Mouse (Mus musculus): ENCODE results near the gene Cnrip1. TPM values are rescaled to one million over a fixed set of nuclear protein-coding genes. Genes with fewer than 3 reads are reported as not detected.

Gene Cnrip1
- polyA plus RNA-seq, 1 experiment from 2014 or later = 19.6 TPM

DNA sequence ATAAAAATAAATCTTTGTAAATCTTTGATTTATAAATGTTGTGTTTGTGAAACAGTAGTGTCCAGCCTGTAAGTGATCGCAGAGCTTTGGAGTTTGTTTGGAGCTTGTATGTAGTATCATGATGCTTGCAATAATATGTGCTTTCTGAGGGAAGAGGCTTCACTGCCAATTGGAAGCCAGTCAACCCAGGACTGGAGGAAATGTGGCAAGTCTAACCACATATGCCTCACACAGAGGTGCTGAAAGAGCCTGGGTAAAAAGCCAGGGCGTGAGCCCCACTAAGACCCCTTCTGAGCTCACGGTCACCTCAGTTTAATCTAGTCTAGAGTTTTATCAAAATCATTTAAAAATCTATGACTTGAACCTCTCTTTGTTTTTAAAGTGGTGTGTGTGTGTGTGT lies 32.1 kb downstream of the Cnrip1 start:
- Histone ChIP-seq H3K9ac (ENCODE audit: low read length) (no peak overlapping the region), H3K9me3 (ENCODE audit: control insufficient read depth, low read length) (no peaks in the 10 kb centered on the region), H3K4me2 (ENCODE audit: low read depth, low read length, severe bottlenecking) (no peak overlapping the region), H3K27me3 (ENCODE audit: control insufficient read depth, insufficient read depth, low read length) (no peaks in the 10 kb centered on the region), H3K27ac (ENCODE audit: low read depth, low read length) (no peak overlapping the region), H3K36me3 (ENCODE audit: control insufficient read depth, insufficient read depth, low read length) (no peaks in the 10 kb centered on the region), H3K4me3 (ENCODE audit: low read depth, low read length) (no peak overlapping the region), H3K4me1 (replicated peaks; ENCODE audit: control insufficient read depth, insufficient read depth, low read length) (no peaks in the 10 kb centered on the region)
- 89% methylated on average over 3 of the region's 3 CpGs for WGBS
- no peak for ATAC-seq (replicated peaks; ENCODE audit: low FRiP score)
- DNase-seq (ENCODE audit: low spot score) = no peak

- 81% methylated on average over 1 of the region's 1 CpGs for WGBS
- no peak overlapping the region for H3K4me3 ChIP-seq (ENCODE audit: low read depth, low read length)
- no peaks in the 10 kb centered on the region for H3K27me3 ChIP-seq (ENCODE audit: control insufficient read depth, insufficient read depth, low read length)
- H3K9me3 ChIP-seq (ENCODE audit: control insufficient read depth, low read length) = no peaks in the 10 kb centered on the region
- no peaks in the 10 kb centered on the region for H3K36me3 ChIP-seq (ENCODE audit: control insufficient read depth, insufficient read depth, low read length)
- H3K9ac ChIP-seq (ENCODE audit: low read length) = no peak overlapping the region
- no peak for ATAC-seq (replicated peaks; ENCODE audit: low FRiP score)
- H3K4me1 ChIP-seq (replicated peaks; ENCODE audit: control insufficient read depth, insufficient read depth, low read length) = no peaks in the 10 kb centered on the region
- H3K27ac ChIP-seq (ENCODE audit: low read depth, low read length) = no peak overlapping the region
- no peak for DNase-seq (ENCODE audit: low spot score)
- no peak overlapping the region for H3K4me2 ChIP-seq (ENCODE audit: low read depth, low read length, severe bottlenecking)
These were observed 32.5 kb downstream of the Cnrip1 start for GRCm38 (mm10) chr11:17083866-17084265.

GRCm38 (mm10) chr11:17086106-17086505 lies 34.7 kb downstream of the Cnrip1 start:
- no peak for DNase-seq (ENCODE audit: low spot score)
- H3K36me3 ChIP-seq (ENCODE audit: control insufficient read depth, insufficient read depth, low read length) = no peaks in the 10 kb centered on the region
- no peaks in the 10 kb centered on the region for H3K9me3 ChIP-seq (ENCODE audit: control insufficient read depth, low read length)
- no peak overlapping the region for H3K27ac ChIP-seq (ENCODE audit: low read depth, low read length)
- H3K9ac ChIP-seq (ENCODE audit: low read length) = no peak overlapping the region
- no peaks in the 10 kb centered on the region for H3K4me1 ChIP-seq (replicated peaks; ENCODE audit: control insufficient read depth, insufficient read depth, low read length)
- H3K27me3 ChIP-seq (ENCODE audit: control insufficient read depth, insufficient read depth, low read length) = no peaks in the 10 kb centered on the region
- H3K4me2 ChIP-seq (ENCODE audit: low read depth, low read length, severe bottlenecking) = no peak overlapping the region
- ATAC-seq (replicated peaks; ENCODE audit: low FRiP score) = no peak
- H3K4me3 ChIP-seq (ENCODE audit: low read depth, low read length) = no peak overlapping the region
- WGBS = 29% methylated on average over 5 of the region's 5 CpGs

GRCm38 (mm10) chr11:17106936-17107335 lies 55.5 kb downstream of the Cnrip1 start:
- no peak overlapping the region for H3K9ac ChIP-seq (ENCODE audit: low read length)
- no peaks in the 10 kb centered on the region for H3K27me3 ChIP-seq (ENCODE audit: control insufficient read depth, insufficient read depth, low read length)
- H3K27ac ChIP-seq (ENCODE audit: low read depth, low read length) = no peak overlapping the region
- H3K9me3 ChIP-seq (ENCODE audit: control insufficient read depth, low read length) = no peaks in the 10 kb centered on the region
- H3K4me3 ChIP-seq (ENCODE audit: low read depth, low read length) = no peak overlapping the region
- no peak for ATAC-seq (replicated peaks; ENCODE audit: low FRiP score)
- no peak for DNase-seq (ENCODE audit: low spot score)
- H3K36me3 ChIP-seq (ENCODE audit: control insufficient read depth, insufficient read depth, low read length) = no peaks in the 10 kb centered on the region
- no peaks in the 10 kb centered on the region for H3K4me1 ChIP-seq (replicated peaks; ENCODE audit: control insufficient read depth, insufficient read depth, low read length)
- WGBS = 83% methylated on average over 5 of the region's 5 CpGs
- H3K4me2 ChIP-seq (ENCODE audit: low read depth, low read length, severe bottlenecking) = no peak overlapping the region

- WGBS = 86% methylated on average over 6 of the region's 6 CpGs
- ATAC-seq (replicated peaks; ENCODE audit: low FRiP score) (no peak), DNase-seq (ENCODE audit: low spot score) (no peak)
- Histone ChIP-seq H3K9ac (ENCODE audit: low read length) (no peak overlapping the region), H3K27ac (ENCODE audit: low read depth, low read length) (no peak overlapping the region), H3K4me2 (ENCODE audit: low read depth, low read length, severe bottlenecking) (no peak overlapping the region), H3K27me3 (ENCODE audit: control insufficient read depth, insufficient read depth, low read length) (no peaks in the 10 kb centered on the region), H3K4me1 (replicated peaks; ENCODE audit: control insufficient read depth, insufficient read depth, low read length) (no peaks in the 10 kb centered on the region), H3K4me3 (ENCODE audit: low read depth, low read length) (no peak overlapping the region), H3K9me3 (ENCODE audit: control insufficient read depth, low read length) (no peaks in the 10 kb centered on the region), H3K36me3 (ENCODE audit: control insufficient read depth, insufficient read depth, low read length) (no peaks in the 10 kb centered on the region)
These were observed 56.0 kb downstream of the Cnrip1 start for GRCm38 (mm10) chr11:17107359-17107758.

GRCm38 (mm10) chr11:17112419-17113090 lies 61.2 kb downstream of the Cnrip1 start:
- no peak overlapping the region for H3K27ac ChIP-seq (ENCODE audit: low read depth, low read length)
- no peaks in the 10 kb centered on the region for H3K27me3 ChIP-seq (ENCODE audit: control insufficient read depth, insufficient read depth, low read length)
- no peak for DNase-seq (ENCODE audit: low spot score)
- no peak overlapping the region for H3K4me3 ChIP-seq (ENCODE audit: low read depth, low read length)
- no peaks in the 10 kb centered on the region for H3K9me3 ChIP-seq (ENCODE audit: control insufficient read depth, low read length)
- H3K9ac ChIP-seq (ENCODE audit: low read length) = no peak overlapping the region
- no peaks in the 10 kb centered on the region for H3K36me3 ChIP-seq (ENCODE audit: control insufficient read depth, insufficient read depth, low read length)
- no peak overlapping the region for H3K4me2 ChIP-seq (ENCODE audit: low read depth, low read length, severe bottlenecking)
- WGBS = 86% methylated on average over 1 of the region's 1 CpGs
- no peaks in the 10 kb centered on the region for H3K4me1 ChIP-seq (replicated peaks; ENCODE audit: control insufficient read depth, insufficient read depth, low read length)
- no peak for ATAC-seq (replicated peaks; ENCODE audit: low FRiP score)

DNA sequence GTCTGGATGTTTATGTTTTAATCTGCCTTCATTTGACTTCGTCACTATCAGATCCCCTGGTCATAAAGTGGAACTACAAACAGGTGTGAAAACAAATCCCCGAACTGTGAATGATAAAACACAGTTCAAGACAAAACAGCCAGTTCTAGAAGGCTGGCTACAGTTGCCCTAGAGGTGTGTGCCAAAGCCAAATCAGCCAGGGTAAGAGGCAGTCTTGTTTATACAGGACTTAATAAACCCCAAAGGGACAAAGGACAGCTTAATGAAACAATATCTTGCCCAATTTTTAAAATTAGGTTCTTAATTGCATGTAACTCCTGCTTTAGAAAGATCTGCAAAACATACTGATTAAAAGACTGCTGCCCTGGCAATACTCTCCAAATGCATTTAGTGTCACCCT lies 75.0 kb downstream of the Cnrip1 start:
- no peaks in the 10 kb centered on the region for H3K27me3 ChIP-seq (ENCODE audit: control insufficient read depth, insufficient read depth, low read length)
- H3K36me3 ChIP-seq (ENCODE audit: control insufficient read depth, insufficient read depth, low read length) = no peaks in the 10 kb centered on the region
- no peak overlapping the region for H3K4me2 ChIP-seq (ENCODE audit: low read depth, low read length, severe bottlenecking)
- H3K9me3 ChIP-seq (ENCODE audit: control insufficient read depth, low read length) = no peaks in the 10 kb centered on the region
- WGBS = 70% methylated on average over 2 of the region's 2 CpGs
- H3K4me1 ChIP-seq (replicated peaks; ENCODE audit: control insufficient read depth, insufficient read depth, low read length) = no peaks in the 10 kb centered on the region
- ATAC-seq (replicated peaks; ENCODE audit: low FRiP score) (no peak), DNase-seq (ENCODE audit: low spot score) (no peak)
- H3K27ac ChIP-seq (ENCODE audit: low read depth, low read length) = no peak overlapping the region
- no peak overlapping the region for H3K9ac ChIP-seq (ENCODE audit: low read length)
- no peak overlapping the region for H3K4me3 ChIP-seq (ENCODE audit: low read depth, low read length)

Other genes starting within 250 kb of the Cnrip1 start
- gene Fbxo48, start 100.2 kb upstream of the Cnrip1 start, polyA plus RNA-seq (2014; fragmentation: Nextera tagmentation; extraction: Ambion mirVana) = 2.8 and 3.2 TPM in 2 replicates
- gene Plek, start 795 bp downstream of the Cnrip1 start, polyA plus RNA-seq (2014; fragmentation: Nextera tagmentation; extraction: Ambion mirVana) = 6.0 and 6.1 TPM in 2 replicates
- 94.3 and 103 TPM in 2 replicates for gene Ppp3r1, start 107.7 kb downstream of the Cnrip1 start, polyA plus RNA-seq (2014; fragmentation: Nextera tagmentation; extraction: Ambion mirVana)
- gene Wdr92, start 130.5 kb downstream of the Cnrip1 start, polyA plus RNA-seq (2014; fragmentation: Nextera tagmentation; extraction: Ambion mirVana) = 24.1 and 26.0 TPM in 2 replicates
- gene Pno1, start 160.0 kb downstream of the Cnrip1 start, polyA plus RNA-seq (2014; fragmentation: Nextera tagmentation; extraction: Ambion mirVana) = 88.4 and 95.2 TPM in 2 replicates
- gene C1d, start 206.0 kb downstream of the Cnrip1 start, polyA plus RNA-seq (2014; fragmentation: Nextera tagmentation; extraction: Ambion mirVana) = 96.2 and 101 TPM in 2 replicates